Mouse (Mus musculus): Measurements from ENCODE around the gene Glod4. TPM values are rescaled to one million over a fixed set of nuclear protein-coding genes. Genes with fewer than 3 reads are reported as not detected.
A peak's percentile ranks its signal among the peaks of the same experiment; 100 is the strongest.

Glod4 gene
- total and polyA plus RNA-seq, 2 experiments from 2014 or later: 63.5 to 116 TPM

DNA sequence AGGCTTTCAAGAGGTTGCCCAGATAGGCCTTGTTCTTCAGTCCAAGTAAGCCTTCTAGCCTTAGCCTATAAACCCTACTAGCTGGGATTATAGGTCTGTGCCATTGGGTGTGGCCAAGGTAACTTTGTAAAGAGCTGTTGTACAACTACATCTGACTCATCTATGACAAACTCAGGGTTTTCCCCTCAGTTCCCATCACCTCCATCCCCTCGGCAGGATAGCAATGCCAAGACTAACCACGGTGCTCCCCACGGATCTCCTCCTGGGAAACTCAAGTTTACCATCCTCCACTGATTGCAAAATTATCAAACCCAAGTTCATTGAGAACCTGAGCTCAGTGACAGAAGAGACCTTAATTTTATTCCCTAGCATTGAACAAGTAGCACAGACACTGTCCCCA lies 7.4 kb downstream of the Glod4 start:
- no peak for TF ChIP-seq CTCF (IDR thresholded peaks at IDR 0.05)
- Histone ChIP-seq H3K9me3 (ENCODE audit: low read length) (no peaks in the 10 kb centered on the region), H3K27ac (ENCODE audit: low read depth, low read length) (no peak overlapping the region), H3K9ac (replicated peaks; ENCODE audit: low read length, poor library complexity, severe bottlenecking) (no peak overlapping the region), H3K36me3 (ENCODE audit: insufficient read depth, low read length) (peaks cover 61% of the 10 kb centered on the region), H3K4me3 (ENCODE audit: low read depth, low read length) (no peak overlapping the region), H3K27me3 (ENCODE audit: insufficient read depth, low read length) (no peaks in the 10 kb centered on the region), H3K4me2 (ENCODE audit: low read depth, low read length, poor library complexity, severe bottlenecking) (no peak overlapping the region), H3K4me1 (ENCODE audit: insufficient read depth, low read length) (no peaks in the 10 kb centered on the region)
- 92% methylated on average over 3 of the region's 3 CpGs for WGBS
- DNase-seq (ENCODE audit: low spot score) (no peak), ATAC-seq (ENCODE audit: low FRiP score) (no peak)

GRCm38 (mm10) chr11:76225051-76225450 lies 18.5 kb downstream of the Glod4 start:
- TF ChIP-seq CTCF (IDR thresholded peaks at IDR 0.05): no peak
- Histone ChIP-seq H3K4me3 (ENCODE audit: low read depth, low read length) (no peak overlapping the region), H3K27ac (ENCODE audit: low read depth, low read length) (no peak overlapping the region), H3K4me1 (ENCODE audit: insufficient read depth, low read length) (no peaks in the 10 kb centered on the region), H3K9me3 (ENCODE audit: low read length) (no peaks in the 10 kb centered on the region), H3K9ac (replicated peaks; ENCODE audit: low read length, poor library complexity, severe bottlenecking) (no peak overlapping the region), H3K27me3 (ENCODE audit: insufficient read depth, low read length) (no peaks in the 10 kb centered on the region), H3K4me2 (ENCODE audit: low read depth, low read length, poor library complexity, severe bottlenecking) (no peak overlapping the region), H3K36me3 (ENCODE audit: insufficient read depth, low read length) (peaks cover 13% of the 10 kb centered on the region; the same call in 1 of the 2 replicates)
- ATAC-seq (ENCODE audit: low FRiP score) (no peak), DNase-seq (ENCODE audit: low spot score) (no peak)

DNA sequence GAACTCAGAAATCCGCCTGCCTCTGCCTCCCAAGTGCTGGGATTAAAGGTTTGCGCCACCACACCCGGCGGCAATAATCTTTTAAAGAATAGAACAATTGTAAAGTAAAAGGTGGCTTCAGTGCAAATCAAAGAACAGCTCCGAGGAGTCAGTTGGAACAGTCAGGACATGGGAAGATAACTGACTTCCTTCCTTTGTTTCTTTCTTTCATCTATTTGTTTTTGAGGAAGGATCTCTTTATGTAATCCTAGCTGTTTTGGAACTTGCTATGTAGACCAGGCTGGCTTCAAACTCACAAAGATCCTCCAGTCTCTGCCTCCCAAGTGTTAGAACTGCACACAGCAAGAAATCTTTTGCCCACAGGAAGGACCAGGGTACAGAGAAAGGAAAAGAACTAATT lies 18.9 kb downstream of the Glod4 start:
- Histone ChIP-seq H3K27ac (ENCODE audit: low read depth, low read length) (no peak overlapping the region), H3K9ac (replicated peaks; ENCODE audit: low read length, poor library complexity, severe bottlenecking) (no peak overlapping the region), H3K4me3 (ENCODE audit: low read depth, low read length) (no peak overlapping the region), H3K4me2 (ENCODE audit: low read depth, low read length, poor library complexity, severe bottlenecking) (no peak overlapping the region), H3K9me3 (ENCODE audit: low read length) (no peaks in the 10 kb centered on the region), H3K4me1 (ENCODE audit: insufficient read depth, low read length) (no peaks in the 10 kb centered on the region), H3K27me3 (ENCODE audit: insufficient read depth, low read length) (no peaks in the 10 kb centered on the region), H3K36me3 (ENCODE audit: insufficient read depth, low read length) (peaks cover 13% of the 10 kb centered on the region; the same call in 1 of the 2 replicates)
- 91% methylated on average over 5 of the region's 5 CpGs for WGBS
- no peak for TF ChIP-seq CTCF (IDR thresholded peaks at IDR 0.05)
- no peak for DNase-seq (ENCODE audit: low spot score)
- no peak for ATAC-seq (ENCODE audit: low FRiP score)

DNA sequence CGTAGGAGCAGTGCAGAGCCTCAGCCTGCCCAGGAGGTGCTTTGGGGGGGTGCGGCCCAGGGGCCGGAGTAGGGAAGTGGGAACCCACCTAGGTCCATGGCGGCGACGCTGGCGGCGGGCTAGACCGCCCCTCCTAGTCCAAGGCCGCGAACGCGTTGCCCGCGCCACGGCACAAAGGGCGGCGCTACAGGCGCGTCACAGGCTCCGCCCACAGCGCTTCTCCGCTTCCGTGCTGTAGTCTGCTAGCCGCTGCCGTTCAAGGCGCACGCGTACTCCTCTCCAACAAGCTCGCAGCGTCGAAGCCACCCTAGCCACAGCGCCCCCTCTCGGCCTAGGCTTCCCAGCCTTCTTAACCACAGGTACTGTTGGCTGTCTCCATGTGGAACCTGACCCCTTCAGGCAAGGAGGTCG lies 26.1 kb downstream of the Glod4 start, which contains the start of the genes Dbil5 and Gemin4:
Gene Dbil5 (plus strand): TSS at position 219 of the 411 bp plus-strand sequence.
Gene Gemin4 (minus strand): TSS at position 275 of the 411 bp plus-strand sequence.
- H3K4me3 ChIP-seq (ENCODE audit: low read depth, low read length): peak within 1 kb of the TSS; percentile 77

GRCm38 (mm10) chr11:76216681-76217389 lies 26.7 kb downstream of the Glod4 start:
- TF ChIP-seq CTCF (IDR thresholded peaks at IDR 0.05): no peak
- Histone ChIP-seq H3K4me3 (ENCODE audit: low read depth, low read length) (peak overlapping the region; percentile 77), H3K9me3 (ENCODE audit: low read length) (no peaks in the 10 kb centered on the region), H3K27me3 (ENCODE audit: insufficient read depth, low read length) (no peaks in the 10 kb centered on the region), H3K4me2 (ENCODE audit: low read depth, low read length, poor library complexity, severe bottlenecking) (peak overlapping the region; percentile 80), H3K9ac (replicated peaks; ENCODE audit: low read length, poor library complexity, severe bottlenecking) (peak overlapping the region; percentile 91), H3K4me1 (ENCODE audit: insufficient read depth, low read length) (no peaks in the 10 kb centered on the region), H3K27ac (ENCODE audit: low read depth, low read length) (peak overlapping the region; percentile 89), H3K36me3 (ENCODE audit: insufficient read depth, low read length) (peaks cover 13% of the 10 kb centered on the region)
- DNase-seq (ENCODE audit: low spot score) (peak; percentile 41), ATAC-seq (ENCODE audit: low FRiP score) (peak; percentile 84)
- WGBS: 2% methylated on average over 33 of the region's 33 CpGs

More for the DNA sequence above, 26.1 kb downstream of the Glod4 start, which contains the start of the genes Dbil5 and Gemin4:
- peak; percentile 99 for DNase-seq (ENCODE audit: low spot score)
- Histone ChIP-seq H3K9ac (replicated peaks; ENCODE audit: low read length, poor library complexity, severe bottlenecking) (peak within 1 kb of the TSS; percentile 91), H3K4me2 (ENCODE audit: low read depth, low read length, poor library complexity, severe bottlenecking) (peak within 1 kb of the TSS; percentile 80), H3K27me3 (ENCODE audit: insufficient read depth, low read length) (no peaks in the 10 kb centered on the region), H3K9me3 (ENCODE audit: low read length) (no peaks in the 10 kb centered on the region), H3K4me1 (ENCODE audit: insufficient read depth, low read length) (no peaks in the 10 kb centered on the region), H3K36me3 (ENCODE audit: insufficient read depth, low read length) (peaks cover 11% of the 10 kb centered on the region), H3K27ac (ENCODE audit: low read depth, low read length) (peak within 1 kb of the TSS; percentile 89)
- peak; percentile 98 for TF ChIP-seq CTCF (IDR thresholded peaks at IDR 0.05)
- whole genome bisulfite sequencing: 1% methylated on average over 27 of the region's 35 CpGs
- ATAC-seq (ENCODE audit: low FRiP score): peak; percentile 95

DNA sequence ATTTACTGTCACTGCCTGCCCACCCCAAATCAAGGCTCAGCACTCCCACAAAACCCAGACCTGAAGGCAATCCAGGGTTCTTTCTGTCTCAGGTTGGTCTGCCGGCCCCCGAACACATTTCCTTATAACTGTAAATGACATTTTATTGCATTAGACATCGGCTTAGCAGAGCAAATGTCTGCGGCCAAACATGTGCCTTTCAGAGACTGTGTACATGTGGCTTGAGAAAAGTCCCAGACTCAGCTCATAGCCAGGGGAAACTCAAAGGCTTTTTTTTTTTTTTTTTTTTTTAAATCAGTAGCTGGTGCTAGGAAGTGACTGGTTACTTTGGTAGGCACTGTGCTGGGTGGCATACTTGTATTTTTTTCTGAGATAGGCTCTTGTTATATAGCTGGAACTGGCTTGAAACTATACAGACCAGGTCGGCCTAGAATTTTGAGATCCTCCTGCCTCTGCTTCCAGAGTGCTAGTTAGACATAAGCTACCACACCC lies 27.4 kb downstream of the Glod4 start:
- H3K4me2 ChIP-seq (ENCODE audit: low read depth, low read length, poor library complexity, severe bottlenecking): no peak overlapping the region
- WGBS: 96% methylated on average over 5 of the region's 5 CpGs
- H3K9ac ChIP-seq (replicated peaks; ENCODE audit: low read length, poor library complexity, severe bottlenecking): no peak overlapping the region
- no peaks in the 10 kb centered on the region for H3K27me3 ChIP-seq (ENCODE audit: insufficient read depth, low read length)
- no peak overlapping the region for H3K27ac ChIP-seq (ENCODE audit: low read depth, low read length)
- DNase-seq (ENCODE audit: low spot score): no peak
- H3K4me3 ChIP-seq (ENCODE audit: low read depth, low read length): no peak overlapping the region
- H3K4me1 ChIP-seq (ENCODE audit: insufficient read depth, low read length): no peaks in the 10 kb centered on the region
- H3K9me3 ChIP-seq (ENCODE audit: low read length): no peaks in the 10 kb centered on the region
- TF ChIP-seq CTCF (IDR thresholded peaks at IDR 0.05): no peak
- peaks cover 10% of the 10 kb centered on the region; the same call in 1 of the 2 replicates for H3K36me3 ChIP-seq (ENCODE audit: insufficient read depth, low read length)
- no peak for ATAC-seq (ENCODE audit: low FRiP score)

Measured in midbrain, postnatal 0 days (tissue).